Mouse (Mus musculus) CH12.LX (cell line): Measurements from ENCODE around the gene Atp8b5. TPM values are rescaled to one million over a fixed set of nuclear protein-coding genes. Genes with fewer than 3 reads are reported as not detected.

Experiments used
- DNase-seq: peaks from one replicate; pipeline ENCODE4 v3.0.0-alpha.2; 2013; ENCODE audit errors: extremely low read depth
- H3K27ac ChIP-seq: 2 replicates; pipeline ENCODE4 v1.5.1; 2012; ENCODE audit warnings: low read depth, mild to moderate bottlenecking, control low read depth, moderate library complexity; ENCODE audit not compliant: insufficient read depth
- H3K27me3 ChIP-seq: replicated peaks from 2 replicates; pipeline ENCODE3; 2012; ENCODE audit warnings: inconsistent platforms
- H3K36me3 ChIP-seq, 2 experiments: replicated peaks in 1 of 2; 2 replicates each; pipeline versions ENCODE3 to v1.6.1; 2012; ENCODE audit warnings: inconsistent platforms in 1 of 2, low read length in 1 of 2, mild to moderate bottlenecking in 1 of 2, mixed read lengths in 1 of 2, moderate library complexity in 1 of 2; ENCODE audit not compliant: control insufficient read depth in 1 of 2, insufficient read depth in 1 of 2
- H3K4me1 ChIP-seq, 2 experiments: 2 replicates each; pipeline ENCODE4 v1.6.1; 2012; ENCODE audit warnings: inconsistent platforms in 1 of 2, moderate library complexity in 1 of 2; ENCODE audit not compliant: insufficient read depth in 2 of 2, control insufficient read depth in 1 of 2
- H3K4me2 ChIP-seq: 2 replicates; pipeline ENCODE4 v1.6.1; 2012; ENCODE audit warnings: low read depth, mild to moderate bottlenecking, control low read depth; ENCODE audit not compliant: poor library complexity, insufficient read depth, severe bottlenecking
- H3K4me3 ChIP-seq, 3 experiments: fragments of 150-350 bp in 1 of 3; sonication (generic) in 1 of 3; replicated peaks in 1 of 3; 2 replicates each; pipeline versions ENCODE3 to v1.5.1; 2011 to 2012; ENCODE audit warnings: low read depth in 2 of 3, low read length in 2 of 3, mild to moderate bottlenecking in 2 of 3, moderate library complexity in 2 of 3, control low read depth in 1 of 3, improper control_type of control experiment in 1 of 3, inconsistent platforms in 1 of 3, mixed read lengths in 1 of 3; ENCODE audit not compliant: poor library complexity in 1 of 3
- H3K79me2 ChIP-seq: replicated peaks from 2 replicates; pipeline ENCODE4 v1.6.1; 2012; ENCODE audit warnings: mild to moderate bottlenecking, moderate library complexity; ENCODE audit not compliant: control insufficient read depth, poor library complexity, insufficient read depth, severe bottlenecking; ENCODE audit errors: extremely low read depth
- H3K9ac ChIP-seq: 2 replicates; pipeline ENCODE4 v1.6.1; 2012; ENCODE audit warnings: low read depth, mild to moderate bottlenecking, control low read depth, moderate library complexity; ENCODE audit not compliant: insufficient read depth
- H3K9me3 ChIP-seq: replicated peaks from 2 replicates; pipeline ENCODE3; 2012; ENCODE audit warnings: low read length, inconsistent platforms, mixed read lengths
- CHD1 ChIP-seq: IDR thresholded peaks from 2 replicates; pipeline ENCODE4 v1.6.1; 2012; ENCODE audit warnings: low read depth, low read length, improper control_type of control experiment, inconsistent platforms
- E2F4 ChIP-seq: IDR thresholded peaks from 2 replicates; pipeline ENCODE4 v1.6.1; 2011; ENCODE audit warnings: low read depth, low read length, improper control_type of control experiment; ENCODE audit not compliant: insufficient replicate concordance
- ELF1 ChIP-seq: IDR thresholded peaks from 2 replicates; pipeline ENCODE4 v1.6.1; 2014; ENCODE audit warnings: low read depth, mild to moderate bottlenecking, inconsistent platforms, low read length, improper control_type of control experiment
- EP300 ChIP-seq: IDR thresholded peaks from 2 replicates; pipeline ENCODE4 v1.6.1; 2011; ENCODE audit warnings: low read length, improper control_type of control experiment
- GABPA ChIP-seq: IDR thresholded peaks from 2 replicates; pipeline ENCODE4 v1.6.1; 2012; ENCODE audit warnings: low read depth, low read length, improper control_type of control experiment, inconsistent platforms; ENCODE audit not compliant: insufficient replicate concordance
- IRF4 ChIP-seq: IDR thresholded peaks from 2 replicates; pipeline ENCODE4 v1.6.1; 2014; ENCODE audit warnings: low read depth, mild to moderate bottlenecking, inconsistent platforms, low read length, improper control_type of control experiment
- JUN ChIP-seq: IDR thresholded peaks from 2 replicates; pipeline ENCODE4 v1.6.1; 2011; ENCODE audit warnings: low read depth, mild to moderate bottlenecking, low read length, improper control_type of control experiment, moderate library complexity; ENCODE audit not compliant: insufficient read depth
- KAT2A ChIP-seq: IDR thresholded peaks from 2 replicates; pipeline ENCODE4 v1.6.1; 2012; ENCODE audit warnings: low read length, improper control_type of control experiment, inconsistent platforms; ENCODE audit not compliant: insufficient replicate concordance
- MAX ChIP-seq: IDR thresholded peaks from 2 replicates; pipeline ENCODE4 v1.6.1; 2011; ENCODE audit warnings: low read length, improper control_type of control experiment
- MEF2A ChIP-seq: IDR thresholded peaks from 2 replicates; pipeline ENCODE4 v1.6.1; 2014; ENCODE audit warnings: low read depth, mild to moderate bottlenecking, inconsistent platforms, low read length, improper control_type of control experiment, borderline replicate concordance
- MXI1 ChIP-seq: IDR thresholded peaks from 2 replicates; pipeline ENCODE4 v1.6.1; 2011; ENCODE audit warnings: mild to moderate bottlenecking, low read depth, low read length, improper control_type of control experiment
- MYC ChIP-seq: IDR thresholded peaks from 2 replicates; pipeline ENCODE4 v1.6.1; 2011; ENCODE audit warnings: low read depth, mild to moderate bottlenecking, improper control_type of control experiment, low read length
- NELFE ChIP-seq: IDR thresholded peaks from 2 replicates; pipeline ENCODE4 v1.6.1; 2011; ENCODE audit warnings: low read depth, low read length, improper control_type of control experiment
- NRF1 ChIP-seq: IDR thresholded peaks from 2 replicates; pipeline ENCODE4 v1.6.1; 2014; ENCODE audit warnings: low read depth, mild to moderate bottlenecking, inconsistent platforms, low read length, improper control_type of control experiment, moderate library complexity
- RAD21 ChIP-seq: IDR thresholded peaks from 2 replicates; pipeline ENCODE4 v1.6.1; 2011; ENCODE audit warnings: low read depth, mild to moderate bottlenecking, low read length, improper control_type of control experiment, moderate library complexity
- SIN3A ChIP-seq: IDR thresholded peaks from 2 replicates; pipeline ENCODE4 v1.6.1; 2012; ENCODE audit warnings: low read length, improper control_type of control experiment, inconsistent platforms
- TBP ChIP-seq: conservative IDR thresholded peaks from 2 replicates; pipeline ENCODE4 v1.6.1; 2011; ENCODE audit warnings: low read depth, low read length, improper control_type of control experiment
- UBTF ChIP-seq: IDR thresholded peaks from 2 replicates; pipeline ENCODE4 v1.6.1; 2012; ENCODE audit warnings: low read depth, mild to moderate bottlenecking, inconsistent platforms, low read length, improper control_type of control experiment, moderate library complexity
- USF2 ChIP-seq: conservative IDR thresholded peaks from 2 replicates; pipeline ENCODE4 v1.6.1; 2011; ENCODE audit warnings: low read depth, low read length, improper control_type of control experiment
- ZC3H11A ChIP-seq: IDR thresholded peaks from 2 replicates; pipeline ENCODE4 v1.6.1; 2012; ENCODE audit warnings: low read depth, mild to moderate bottlenecking, inconsistent platforms, low read length, improper control_type of control experiment
- ZMIZ1 ChIP-seq: IDR thresholded peaks from 2 replicates; pipeline ENCODE4 v1.6.1; 2012; ENCODE audit warnings: low read depth, mild to moderate bottlenecking, inconsistent platforms, low read length, improper control_type of control experiment
- dilution Hi-C: fragments of 300-500 bp; cut with MboI; formaldehyde crosslinking; loops from 2 replicates; pipeline ENCODE4 v1.14.3; 2020; ENCODE audit warnings: low sequenced_read_pairs; ENCODE audit not compliant: extremely low pct_unique_long_range_greater_than_20kb, extremely low pct_ligation_motif_present
- in situ Hi-C: fragments of 300-500 bp; cut with MboI; formaldehyde crosslinking; loops from 3 replicates; pipeline ENCODE4 v1.14.3; 2019; ENCODE audit warnings: low sequenced_read_pairs, low pct_ligation_motif_present, low pct_unique_long_range_greater_than_20kb, mixed read lengths
- polyA plus RNA-seq: library from polyadenylated mRNA; unstranded; fragments of >175 nt; gene quantifications from 2 replicates; pipeline ENCODE4 v1.2.1, GENCODE M21; 2012; ENCODE audit warnings: low read depth; ENCODE audit not compliant: insufficient read length
- total RNA-seq, 2 experiments: library from RNA; depleted of rRNA; stranded (reverse); fragments of 300-350 nt in 1 of 2; fragments of >200 nt in 1 of 2; gene quantifications; 2 replicates each; pipeline ENCODE4 v1.2.3; 2012 to 2014

Atp8b5 gene
- total and polyA plus RNA-seq, 3 experiments: 0.13 to 1.3 (median 0.54) TPM

GRCm38 (mm10) chr4:43402212-43402611, 135.3 kb downstream of the Atp8b5 start:
- no peak overlapping the region for H3K27ac ChIP-seq
- H3K4me2 ChIP-seq: no peak overlapping the region
- no peak overlapping the region for H3K4me3 ChIP-seq
- in situ Hi-C loops: loop anchor here (25.0 kb wide), 1 partner anchor 315 kb away; no protein-coding TSS in a partner anchor
- peaks cover 20% of the 10 kb centered on the region for H3K27me3 ChIP-seq
- dilution Hi-C loops: no loop called here
- no peaks in the 10 kb centered on the region for H3K36me3 ChIP-seq
- no peak for DNase-seq
- no peaks in the 10 kb centered on the region for H3K9me3 ChIP-seq
- H3K4me1 ChIP-seq: peaks cover 0 to 6% of the 10 kb centered on the region in 2 experiments; a peak in 1 of 4 replicates
- H3K79me2 ChIP-seq: no peaks in the 10 kb centered on the region
- TF ChIP-seq JUN (no peak), KAT2A (no peak), MYC (no peak), RAD21 (no peak), TBP (no peak), ELF1 (no peak), SIN3A (no peak), CHD1 (no peak), MAX (no peak), GABPA (no peak), ZC3H11A (no peak), MXI1 (no peak), IRF4 (no peak), USF2 (no peak), ZMIZ1 (no peak), MEF2A (no peak), NRF1 (no peak), E2F4 (no peak), NELFE (no peak), UBTF (no peak)
- H3K9ac ChIP-seq: no peak overlapping the region

- no peak overlapping the region for H3K27ac ChIP-seq
- H3K4me3 ChIP-seq: no peak overlapping the region
- H3K27me3 ChIP-seq: peaks cover 14% of the 10 kb centered on the region
- in situ Hi-C loops: loop anchor here (25.0 kb wide), 1 partner anchor 317 kb away; no protein-coding TSS in a partner anchor
- no peak for TF ChIP-seq EP300
- no peaks in the 10 kb centered on the region for H3K79me2 ChIP-seq
- dilution Hi-C loops: no loop called here
- H3K4me2 ChIP-seq: no peak overlapping the region
- no peaks in the 10 kb centered on the region for H3K36me3 ChIP-seq
- no peak overlapping the region for H3K9ac ChIP-seq
- no peaks in the 10 kb centered on the region for H3K9me3 ChIP-seq
- no peak for DNase-seq
- peaks cover 0 to 6% of the 10 kb centered on the region in 2 experiments; a peak in 1 of 4 replicates for H3K4me1 ChIP-seq
Observed at GRCm38 (mm10) chr4:43404697-43405096, 137.7 kb downstream of the Atp8b5 start.
